Mouse (Mus musculus) layer of hippocampus, adult 11-12 months (tissue): Measurements from ENCODE around the gene Lrig3.

Experiments used
- DNase-seq: peaks from one replicate; pipeline ENCODE4 v3.0.0; 2022; ENCODE audit warnings: low spot score

The Lrig3 gene

GRCm38 (mm10) chr10:126002081-126002755 is 36.2 kb downstream of the Lrig3 start:
- DNase-seq, result no peak

GRCm38 (mm10) chr10:126002818-126003506 is 37.0 kb downstream of the Lrig3 start:
- DNase-seq, result peak; percentile 28

GRCm38 (mm10) chr10:126003857-126004256 is 37.9 kb downstream of the Lrig3 start:
- DNase-seq, result no peak

GRCm38 (mm10) chr10:126013667-126014066 is 47.7 kb downstream of the Lrig3 start:
- no peak for DNase-seq

- DNase-seq, result no peak
Measured at GRCm38 (mm10) chr10:126014673-126015072, 48.7 kb downstream of the Lrig3 start.

- DNase-seq, result no peak
Measured at GRCm38 (mm10) chr10:126015644-126016043, 49.7 kb downstream of the Lrig3 start.

GRCm38 (mm10) chr10:126019350-126019991 is 53.5 kb downstream of the Lrig3 start:
- DNase-seq, result no peak

GRCm38 (mm10) chr10:126028574-126029440 is 62.8 kb downstream of the Lrig3 start:
- no peak for DNase-seq

- no peak for DNase-seq
Measured at GRCm38 (mm10) chr10:126029441-126030114, 63.6 kb downstream of the Lrig3 start.

- DNase-seq, result no peak
Measured at GRCm38 (mm10) chr10:126056881-126057280, 90.9 kb downstream of the Lrig3 start.

GRCm38 (mm10) chr10:126062812-126063211 is 96.8 kb downstream of the Lrig3 start:
- no peak for DNase-seq
